Mouse (Mus musculus): ENCODE measurements around the gene Arhgef15. TPM values are rescaled to one million over a fixed set of nuclear protein-coding genes. Genes with fewer than 3 reads are reported as not detected.
"Not testable (repeated sequence)": the region's sequence is repeated elsewhere in the genome, so short reads cannot be mapped to it uniquely, and the experiment has no call there.

Arhgef15 gene
- polyA plus RNA-seq (2012; ENCODE audit: insufficient read depth, low replicate concordance) = not detected in 2 replicates

DNA sequence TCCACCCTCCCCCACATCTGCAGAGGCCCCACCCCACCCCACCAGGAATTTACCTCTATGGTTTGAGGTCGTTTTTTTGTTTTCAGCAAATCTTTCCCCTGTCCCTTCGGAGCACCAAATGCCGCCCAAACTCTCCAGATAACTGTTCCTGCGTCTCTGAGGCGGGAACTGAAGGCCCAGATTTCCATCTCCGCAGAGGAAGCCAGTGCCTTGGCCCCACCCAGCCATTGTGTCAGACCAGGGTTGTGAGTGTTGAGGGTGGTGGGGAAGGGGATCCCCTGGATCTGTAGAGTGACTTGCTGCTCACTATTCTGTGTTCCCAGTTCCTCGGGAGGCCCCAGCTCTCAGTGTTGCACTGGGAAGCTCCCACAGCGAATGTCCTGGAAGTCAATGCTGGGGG is at the start of gene Arhgef15:
TSS of gene Arhgef15 (minus strand) at position 173 of the 400 bp plus-strand sequence.
- Histone ChIP-seq H3K27me3 (replicated peaks) (peaks cover 45% of the 10 kb centered on the region), H3K9me3 (no peaks in the 10 kb centered on the region), H3K36me3 (replicated peaks; ENCODE audit: low read length) (no peaks in the 10 kb centered on the region), H3K4me3 (replicated peaks) (no peak within 1 kb of the TSS), H3K4me1 (peaks cover 41% of the 10 kb centered on the region)
- TF ChIP-seq GATA1 (IDR thresholded peaks at IDR 0.05; ENCODE audit: borderline replicate concordance, low read length) = no peak
- TF ChIP-seq FLI1 (IDR thresholded peaks at IDR 0.05; ENCODE audit: low read length) = no peak

- not testable (repeated sequence) for H3K9me3 ChIP-seq; H3K27me3 ChIP-seq (replicated peaks); H3K4me3 ChIP-seq (replicated peaks)
- Histone ChIP-seq H3K4me1 (peaks cover 37% of the 10 kb centered on the region), H3K36me3 (replicated peaks; ENCODE audit: low read length) (peaks cover 25% of the 10 kb centered on the region)
These were observed 49.3 kb upstream of the Arhgef15 start for GRCm38 (mm10) chr11:69006575-69006974.

DNA sequence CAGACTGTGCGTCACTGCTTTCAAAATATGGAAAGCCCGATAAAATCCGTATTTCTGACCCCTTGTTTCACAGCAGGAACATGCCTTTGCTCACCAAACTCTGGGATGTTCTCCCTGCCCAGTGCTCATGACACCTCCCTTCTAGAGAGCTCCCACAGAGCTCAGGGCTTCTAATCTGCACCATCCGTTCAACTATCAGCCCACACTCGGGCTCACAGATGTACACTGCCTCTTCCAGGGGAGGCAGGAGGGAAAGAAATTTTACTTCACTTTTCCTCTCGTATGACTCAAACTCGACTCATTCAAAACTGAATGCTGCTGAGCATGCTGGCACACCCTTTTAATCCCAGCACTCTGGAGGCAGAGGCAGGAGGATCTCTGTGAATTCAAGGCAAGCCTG is 47.9 kb upstream of the Arhgef15 start:
- no peak overlapping the region for H3K4me3 ChIP-seq (replicated peaks)
- H3K36me3 ChIP-seq (replicated peaks; ENCODE audit: low read length) = peaks cover 39% of the 10 kb centered on the region
- H3K9me3 ChIP-seq = no peaks in the 10 kb centered on the region
- no peak for TF ChIP-seq FLI1 (IDR thresholded peaks at IDR 0.05; ENCODE audit: low read length)
- no peak for TF ChIP-seq GATA1 (IDR thresholded peaks at IDR 0.05; ENCODE audit: borderline replicate concordance, low read length)
- no peaks in the 10 kb centered on the region for H3K27me3 ChIP-seq (replicated peaks)
- peaks cover 26% of the 10 kb centered on the region for H3K4me1 ChIP-seq

DNA sequence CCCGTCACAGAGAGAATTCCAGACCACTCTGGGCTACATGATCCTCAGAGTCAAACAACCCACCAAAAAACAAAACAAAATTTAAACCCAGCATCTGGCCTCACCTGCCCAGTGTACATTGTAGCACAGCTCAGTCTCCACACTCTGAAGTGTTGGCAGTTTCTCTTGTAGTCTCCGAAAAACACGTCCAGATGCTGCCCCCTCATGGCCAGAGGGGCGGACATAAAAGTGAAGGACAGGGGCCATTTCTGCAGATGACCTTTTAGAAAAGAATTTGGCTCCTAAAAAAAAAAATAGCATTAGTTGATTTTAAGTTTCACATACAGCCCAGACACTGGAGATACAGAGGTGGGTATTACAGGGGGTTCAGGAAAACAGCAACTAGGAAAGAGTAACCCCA is 46.3 kb upstream of the Arhgef15 start:
- peaks cover 54% of the 10 kb centered on the region for H3K36me3 ChIP-seq (replicated peaks; ENCODE audit: low read length)
- peaks cover 26% of the 10 kb centered on the region for H3K4me1 ChIP-seq
- TF ChIP-seq FLI1 (IDR thresholded peaks at IDR 0.05; ENCODE audit: low read length) (no peak), GATA1 (IDR thresholded peaks at IDR 0.05; ENCODE audit: borderline replicate concordance, low read length) (no peak)
- H3K4me3 ChIP-seq (replicated peaks) = no peak overlapping the region
- no peaks in the 10 kb centered on the region for H3K9me3 ChIP-seq
- H3K27me3 ChIP-seq (replicated peaks) = no peaks in the 10 kb centered on the region

- H3K4me1 ChIP-seq = peaks cover 23% of the 10 kb centered on the region
- not testable (repeated sequence) for H3K4me3 ChIP-seq (replicated peaks); H3K9me3 ChIP-seq; H3K27me3 ChIP-seq (replicated peaks)
- peaks cover 62% of the 10 kb centered on the region for H3K36me3 ChIP-seq (replicated peaks; ENCODE audit: low read length)
These were observed 45.5 kb upstream of the Arhgef15 start for GRCm38 (mm10) chr11:69002782-69003181.

DNA sequence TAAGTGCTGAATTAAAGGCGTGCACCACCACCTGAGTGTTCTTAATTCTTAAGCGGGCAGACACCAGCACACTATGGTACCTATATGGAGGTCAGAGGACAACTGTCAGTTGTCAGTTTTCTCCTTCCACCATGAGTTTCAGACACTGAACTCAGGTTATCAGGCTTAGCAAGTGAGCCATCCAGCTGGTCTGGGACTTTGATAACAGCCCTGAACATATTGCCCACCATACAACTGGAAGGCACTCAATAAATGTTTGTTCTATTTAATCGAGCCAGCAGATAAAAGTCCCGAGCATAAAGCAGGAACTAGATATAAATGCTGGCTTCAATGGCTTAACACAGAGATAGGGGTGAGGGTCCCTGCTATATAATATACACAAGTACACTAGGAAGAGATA is 39.8 kb upstream of the Arhgef15 start:
- TF ChIP-seq GATA1 (IDR thresholded peaks at IDR 0.05; ENCODE audit: borderline replicate concordance, low read length) (no peak), FLI1 (IDR thresholded peaks at IDR 0.05; ENCODE audit: low read length) (no peak)
- Histone ChIP-seq H3K4me3 (replicated peaks) (no peak overlapping the region), H3K27me3 (replicated peaks) (no peaks in the 10 kb centered on the region), H3K4me1 (peaks cover 6% of the 10 kb centered on the region; the same call in 1 of the 2 replicates), H3K36me3 (replicated peaks; ENCODE audit: low read length) (peaks cover 97% of the 10 kb centered on the region), H3K9me3 (no peaks in the 10 kb centered on the region)

DNA sequence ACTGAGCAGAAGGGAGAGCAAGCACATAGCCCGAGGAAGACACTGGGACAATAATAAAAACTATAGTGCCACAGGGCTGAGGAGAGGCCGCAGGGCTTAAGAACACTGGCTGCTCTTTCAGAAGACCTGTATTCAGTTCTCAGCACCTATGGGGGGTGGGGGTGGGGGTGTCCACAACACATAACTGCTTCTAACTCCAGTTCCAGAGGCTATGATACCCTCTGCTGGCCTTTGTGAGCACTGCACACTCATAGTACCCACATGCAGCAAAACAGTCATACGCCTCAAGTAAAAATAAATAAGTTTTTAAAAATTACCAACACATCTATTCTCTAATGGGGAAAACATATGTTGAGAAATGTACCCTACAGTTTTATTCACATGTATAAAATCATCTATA is 37.1 kb upstream of the Arhgef15 start:
- Histone ChIP-seq H3K27me3 (replicated peaks) (no peaks in the 10 kb centered on the region), H3K4me1 (peaks cover 6% of the 10 kb centered on the region; the same call in 1 of the 2 replicates), H3K36me3 (replicated peaks; ENCODE audit: low read length) (peaks cover 98% of the 10 kb centered on the region), H3K4me3 (replicated peaks) (no peak overlapping the region), H3K9me3 (no peaks in the 10 kb centered on the region)
- no peak for TF ChIP-seq FLI1 (IDR thresholded peaks at IDR 0.05; ENCODE audit: low read length)
- no peak for TF ChIP-seq GATA1 (IDR thresholded peaks at IDR 0.05; ENCODE audit: borderline replicate concordance, low read length)

DNA sequence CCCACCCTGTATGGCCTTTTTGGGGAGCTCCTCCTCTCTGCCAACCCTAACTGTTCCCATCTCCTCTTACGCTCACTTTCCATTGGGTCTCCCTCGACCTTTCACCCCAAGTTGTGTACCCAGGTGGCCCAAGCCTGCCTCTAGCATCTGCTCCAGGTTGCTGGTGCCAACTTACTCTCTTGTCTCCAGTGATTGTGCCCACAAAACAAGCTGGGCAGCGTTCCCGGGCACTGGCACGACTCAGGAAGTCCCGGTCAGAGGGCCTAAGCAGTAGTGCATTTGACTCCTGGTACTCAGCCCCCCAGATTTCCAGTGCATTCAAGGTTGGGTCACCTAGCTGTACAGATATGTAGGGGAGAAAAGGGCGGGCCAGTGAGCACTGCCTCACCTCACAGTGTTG is 35.8 kb upstream of the Arhgef15 start:
- Histone ChIP-seq H3K4me1 (peaks cover 6% of the 10 kb centered on the region; the same call in 1 of the 2 replicates), H3K4me3 (replicated peaks) (no peak overlapping the region), H3K27me3 (replicated peaks) (no peaks in the 10 kb centered on the region), H3K36me3 (replicated peaks; ENCODE audit: low read length) (peaks cover 96% of the 10 kb centered on the region), H3K9me3 (no peaks in the 10 kb centered on the region)
- TF ChIP-seq GATA1 (IDR thresholded peaks at IDR 0.05; ENCODE audit: borderline replicate concordance, low read length) = no peak
- TF ChIP-seq FLI1 (IDR thresholded peaks at IDR 0.05; ENCODE audit: low read length) = no peak

GRCm38 (mm10) chr11:68988341-68988740 is 31.1 kb upstream of the Arhgef15 start:
- H3K4me3 ChIP-seq (replicated peaks) = no peak overlapping the region
- H3K36me3 ChIP-seq (replicated peaks; ENCODE audit: low read length) = peaks cover 76% of the 10 kb centered on the region
- no peaks in the 10 kb centered on the region for H3K9me3 ChIP-seq
- H3K27me3 ChIP-seq (replicated peaks) = no peaks in the 10 kb centered on the region
- TF ChIP-seq FLI1 (IDR thresholded peaks at IDR 0.05; ENCODE audit: low read length) (no peak), GATA1 (IDR thresholded peaks at IDR 0.05; ENCODE audit: borderline replicate concordance, low read length) (no peak)
- H3K4me1 ChIP-seq = no peaks in the 10 kb centered on the region

DNA sequence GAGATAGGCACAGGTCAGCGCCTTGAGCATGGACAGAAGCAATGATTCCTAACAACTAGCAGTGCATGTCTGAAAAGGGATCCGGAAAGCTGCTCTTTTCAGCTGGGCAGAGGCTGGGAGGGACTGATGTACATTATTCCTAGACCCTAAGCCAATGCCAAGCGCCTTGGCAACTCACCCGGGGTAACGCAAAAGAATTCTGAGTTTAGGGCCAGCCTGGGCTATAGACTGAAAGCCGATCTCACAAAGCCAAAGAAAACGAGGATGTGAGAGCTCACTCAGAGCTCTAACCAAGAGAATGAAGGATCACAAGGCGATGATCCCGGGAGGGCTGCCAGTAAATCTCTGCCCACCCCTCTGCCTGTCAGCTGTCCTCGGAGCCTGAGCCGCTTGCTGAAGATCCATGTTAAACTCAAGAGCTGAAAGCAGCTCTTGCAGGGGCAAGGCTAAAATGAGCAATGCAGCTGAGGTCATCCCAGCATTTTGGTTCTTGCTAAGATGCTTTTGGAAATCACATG is 30.1 kb upstream of the Arhgef15 start:
- no peak overlapping the region for H3K4me3 ChIP-seq (replicated peaks)
- H3K36me3 ChIP-seq (replicated peaks; ENCODE audit: low read length) = peaks cover 67% of the 10 kb centered on the region

More for the DNA sequence above, 30.1 kb upstream of the Arhgef15 start:
- TF ChIP-seq FLI1 (IDR thresholded peaks at IDR 0.05; ENCODE audit: low read length) (no peak), GATA1 (IDR thresholded peaks at IDR 0.05; ENCODE audit: borderline replicate concordance, low read length) (no peak)
- H3K9me3 ChIP-seq = no peaks in the 10 kb centered on the region
- peaks cover 8% of the 10 kb centered on the region for H3K4me1 ChIP-seq
- no peaks in the 10 kb centered on the region for H3K27me3 ChIP-seq (replicated peaks)

All from megakaryocyte, embryonic 14.5 days (primary cell).